Mouse (Mus musculus): ENCODE data around the gene Sirt6.

- no peak for TF ChIP-seq CTCF (IDR thresholded peaks at IDR 0.05; ENCODE audit: control insufficient read depth, insufficient read depth, insufficient read length)
- TF ChIP-seq CEBPB (IDR thresholded peaks at IDR 0.05; ENCODE audit: low read depth) = peak; percentile 94
- TF ChIP-seq FOSL1 (IDR thresholded peaks at IDR 0.05; ENCODE audit: insufficient read depth, low read length, poor library complexity, severe bottlenecking) = no peak
- TF ChIP-seq MYOG (IDR thresholded peaks at IDR 0.05; ENCODE audit: control insufficient read depth, extremely low read depth, insufficient read length) = no peak
- no peak for TF ChIP-seq USF1 (IDR thresholded peaks at IDR 0.05; ENCODE audit: low read depth)
- TF ChIP-seq MYOD1 (IDR thresholded peaks at IDR 0.05; ENCODE audit: control insufficient read depth, insufficient read length, low read depth) = no peak
- TF ChIP-seq MAX (IDR thresholded peaks at IDR 0.05) = no peak
Measured at GRCm38 (mm10) chr10:81596611-81597010, 31.0 kb downstream of the Sirt6 start.
